Mouse (Mus musculus) neural tube, embryonic 10.5 days (tissue): ENCODE results near the gene Rplp2.
"Not testable (repeated sequence)": the region's sequence is repeated elsewhere in the genome, so short reads cannot be mapped to it uniquely, and the experiment has no call there.

ENCODE experiments used
- DNase-seq: peaks from one replicate; pipeline ENCODE4 v3.0.0-alpha.2; 2017; ENCODE audit warnings: low spot score; ENCODE audit errors: extremely low spot score

Gene Rplp2

DNA sequence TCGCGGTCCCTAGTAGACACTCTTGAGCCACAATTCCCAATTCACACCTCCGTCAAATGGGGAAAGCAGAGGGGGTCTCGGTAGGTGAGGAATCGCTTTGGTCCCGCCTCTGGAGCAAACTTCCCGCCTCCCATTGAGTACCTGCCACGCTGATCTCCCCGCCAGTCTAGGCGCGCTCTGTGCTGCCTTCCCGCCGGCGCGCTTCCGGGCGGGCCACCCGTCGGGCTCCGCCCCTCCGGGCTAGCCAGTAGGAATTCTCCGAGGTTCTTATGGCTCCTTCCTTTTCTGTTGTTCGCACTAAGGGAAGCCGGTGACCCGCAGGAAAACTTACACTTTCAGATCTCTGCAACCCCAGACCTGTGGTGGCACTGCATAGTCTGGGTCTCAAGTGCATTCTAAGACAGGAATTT, 3.3 kb upstream of the Rplp2 start, which contains the start of gene Pidd1:
Pidd1 (minus strand) TSS at position 198 of the 410 bp plus-strand sequence.
- no peak for DNase-seq

GRCm38 (mm10) chr7:141446374-141446773, 796 bp upstream of the Rplp2 start:
- not testable (repeated sequence) for DNase-seq

DNA sequence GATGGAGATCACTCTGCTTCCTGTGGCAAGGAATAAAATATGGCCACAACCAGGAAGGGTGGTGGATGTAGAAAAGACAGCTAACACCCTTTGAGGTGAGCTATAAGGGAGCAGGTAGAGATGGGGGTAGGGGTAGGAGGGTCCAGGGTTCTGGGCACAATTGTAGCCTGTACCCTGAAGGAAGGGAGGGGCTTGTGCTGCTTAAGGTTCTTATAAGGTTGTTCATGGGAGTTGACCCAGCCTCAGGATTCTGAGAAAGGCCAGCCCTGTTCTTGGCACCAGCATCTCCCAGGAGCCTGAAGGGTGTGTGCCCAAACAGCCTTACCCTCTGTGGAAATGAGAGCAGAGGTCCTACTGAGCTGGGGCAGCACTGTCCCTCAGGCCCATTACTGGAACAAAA, 4.8 kb downstream of the Rplp2 start:
- no peak for DNase-seq

- DNase-seq, result no peak
Observed at GRCm38 (mm10) chr7:141453636-141454035, 6.5 kb downstream of the Rplp2 start.

- DNase-seq, result peak; percentile 88
Observed at GRCm38 (mm10) chr7:141454967-141455551, 7.9 kb downstream of the Rplp2 start, which contains the start of gene Pnpla2. Gene Pnpla2, plus strand, starts transcription at chr7:141455198.

- peak; percentile 39 for DNase-seq
Observed at GRCm38 (mm10) chr7:141455610-141456314, 8.6 kb downstream of the Rplp2 start.

DNA sequence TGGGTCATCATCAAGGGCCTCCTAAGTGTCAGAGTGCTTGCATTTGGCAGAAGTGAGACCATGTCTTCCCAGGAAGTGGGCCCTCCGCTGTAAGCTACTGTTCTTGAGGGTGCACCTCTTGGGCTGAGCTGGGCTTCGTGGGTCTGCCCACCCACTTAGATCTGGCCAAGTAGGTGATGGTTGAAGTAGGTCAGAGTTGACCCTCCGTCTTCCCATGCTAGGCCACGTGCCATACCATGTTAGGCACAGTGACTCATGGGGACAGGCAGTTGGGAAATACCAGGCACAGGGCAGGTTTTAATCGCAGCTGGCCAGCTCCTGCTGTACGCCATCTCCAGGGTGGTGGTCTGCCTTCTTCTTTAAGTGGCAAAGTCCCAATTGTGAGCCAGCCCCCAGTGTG, 9.6 kb downstream of the Rplp2 start:
- DNase-seq, result no peak

- DNase-seq, result no peak
Observed at GRCm38 (mm10) chr7:141457236-141457635, 10.1 kb downstream of the Rplp2 start.

- peak; percentile 40 for DNase-seq
Observed at GRCm38 (mm10) chr7:141457986-141458660, 11.0 kb downstream of the Rplp2 start.

- peak; percentile 13 for DNase-seq
Observed at GRCm38 (mm10) chr7:141458661-141459060, 11.5 kb downstream of the Rplp2 start.

- DNase-seq, result no peak
Observed at GRCm38 (mm10) chr7:141459301-141459711, 12.1 kb downstream of the Rplp2 start.

GRCm38 (mm10) chr7:141460001-141460390, 12.8 kb downstream of the Rplp2 start:
- DNase-seq, result no peak

DNA sequence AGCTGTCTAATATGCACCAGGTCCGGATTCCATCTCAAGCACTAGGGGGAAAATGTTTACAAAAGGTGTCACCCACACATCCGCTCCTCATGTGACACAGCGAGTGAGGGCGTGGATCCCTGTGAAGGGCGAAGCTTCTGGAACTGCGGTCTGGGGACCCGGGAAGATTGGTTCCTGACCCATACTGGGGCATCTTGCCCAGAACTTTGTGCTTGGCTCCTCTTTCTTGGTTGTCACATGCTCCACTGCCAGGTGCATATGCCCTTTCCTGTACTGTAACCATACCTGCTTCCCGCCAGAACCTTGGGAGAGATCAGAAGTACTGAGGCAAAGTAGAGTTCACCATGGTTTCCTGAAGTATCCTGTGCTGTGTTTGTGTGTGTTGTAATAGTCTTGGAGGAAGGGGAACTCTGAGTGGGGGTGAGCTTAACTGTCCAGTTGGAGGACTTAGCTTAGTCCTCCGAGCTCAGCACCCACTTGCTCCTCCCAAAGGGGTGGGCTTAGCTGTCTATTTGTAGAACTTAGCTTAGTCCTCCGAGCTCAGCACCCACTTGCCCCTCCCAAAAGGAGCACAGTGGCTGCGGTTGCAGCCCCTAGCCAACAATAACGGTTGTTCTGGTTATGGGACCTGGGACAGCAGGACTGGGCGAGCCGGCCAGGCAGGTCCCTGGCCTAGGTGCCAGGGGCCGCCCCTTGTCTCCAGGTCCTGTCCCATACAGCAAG, 13.4 kb downstream of the Rplp2 start, which contains the start of gene Cracr2b:
Cracr2b (plus strand) TSS at position 704 of the 723 bp plus-strand sequence.
- no peak for DNase-seq

DNA sequence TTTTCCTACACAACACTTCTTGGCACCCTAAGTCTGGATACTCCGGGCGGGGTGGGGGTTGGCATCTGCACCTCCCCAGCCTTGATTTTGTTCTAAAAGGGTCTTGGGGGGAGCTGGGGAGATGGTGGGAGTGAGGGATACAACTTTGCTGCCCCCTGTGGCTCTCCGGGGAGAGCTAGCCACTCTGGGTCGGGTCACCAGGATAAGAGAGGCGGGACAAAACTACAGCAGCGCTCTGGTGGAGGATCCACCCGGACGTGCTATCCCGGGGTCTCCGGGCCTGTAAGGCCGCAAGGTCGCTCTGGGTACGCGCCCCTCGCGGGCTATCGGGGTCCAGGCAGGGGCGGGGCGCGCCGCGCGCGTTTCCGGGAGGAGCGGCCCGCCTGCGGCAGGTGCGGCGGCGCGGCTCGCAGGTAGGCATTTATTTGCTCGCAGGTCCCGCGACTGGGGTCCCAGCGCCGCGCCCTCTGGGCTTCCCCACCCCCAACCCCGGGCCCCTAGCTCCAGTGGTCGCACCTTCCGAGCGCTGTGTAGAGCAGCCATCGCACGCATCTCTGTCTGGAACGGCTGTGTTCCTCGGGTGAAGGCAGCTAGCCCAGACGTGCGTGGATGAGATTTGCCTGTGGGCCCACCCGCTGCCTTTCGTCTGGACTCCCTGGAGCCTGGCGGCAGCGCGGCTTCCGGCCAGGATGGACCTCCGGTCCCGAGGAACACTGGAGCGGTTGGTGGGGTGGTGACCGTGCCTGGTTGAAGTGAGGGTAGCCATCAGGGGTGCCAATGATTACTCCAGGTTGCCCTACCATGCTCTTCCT, 14.6 kb downstream of the Rplp2 start:
- DNase-seq, result no peak

DNA sequence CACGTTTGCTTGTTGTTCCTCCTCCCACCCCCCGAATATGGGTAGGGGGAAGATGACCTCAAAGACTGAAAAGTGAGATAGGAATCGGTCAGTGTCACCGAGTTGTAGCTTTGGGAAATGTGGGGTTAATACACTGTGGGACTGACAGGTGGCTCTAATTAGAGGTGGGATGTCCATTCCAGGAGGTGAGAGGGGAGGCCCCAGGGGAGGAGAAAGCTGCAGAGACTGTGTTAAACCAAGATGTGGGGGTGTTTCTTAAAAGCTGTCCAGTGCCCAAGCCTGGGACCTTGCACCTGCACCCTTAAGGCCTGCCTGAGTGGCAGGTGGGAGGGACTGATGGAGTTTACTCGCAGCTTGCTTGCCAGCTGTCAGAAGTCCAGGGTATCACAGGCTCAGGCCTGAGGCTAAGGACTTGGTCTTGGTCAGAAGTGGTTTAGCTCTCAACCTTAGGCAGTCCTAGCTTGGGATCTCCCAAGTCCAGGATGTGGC, 15.2 kb downstream of the Rplp2 start:
- DNase-seq, result no peak

GRCm38 (mm10) chr7:141463824-141464602, 16.8 kb downstream of the Rplp2 start:
- DNase-seq, result no peak

GRCm38 (mm10) chr7:141464603-141465201, 17.5 kb downstream of the Rplp2 start:
- peak; percentile 27 for DNase-seq

DNA sequence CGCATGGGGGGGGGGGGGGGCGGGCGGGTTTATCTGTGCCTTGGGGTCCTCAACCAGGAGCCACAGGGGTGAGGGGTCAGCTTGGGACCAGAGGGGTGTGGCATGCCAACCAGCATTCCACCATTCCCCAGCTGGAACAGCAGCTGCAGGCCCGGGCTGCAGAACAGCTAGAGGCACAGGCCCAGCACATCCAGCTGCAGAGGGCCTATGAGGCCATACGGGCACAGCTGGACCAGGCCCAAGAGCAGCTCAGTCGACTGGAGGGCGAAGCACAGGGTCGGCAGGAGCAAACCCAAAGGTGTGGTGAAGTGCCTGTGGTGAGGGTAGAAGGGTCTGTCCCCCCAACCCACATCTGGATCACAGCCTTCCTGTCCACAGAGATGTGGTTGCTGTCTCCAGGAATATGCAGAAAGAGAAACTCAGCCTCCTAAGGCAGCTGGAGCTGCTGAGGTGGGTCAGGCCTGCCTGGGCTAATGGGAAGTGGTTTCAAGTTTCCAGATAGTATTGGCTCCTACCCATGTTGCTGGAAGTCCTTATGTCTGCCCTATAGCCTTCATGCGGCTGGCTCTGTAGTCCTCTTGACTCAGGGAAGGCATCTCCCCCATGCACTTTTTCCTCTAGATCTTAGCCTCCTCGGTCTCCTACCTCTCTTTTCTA, 18.3 kb downstream of the Rplp2 start:
- DNase-seq, result no peak

DNA sequence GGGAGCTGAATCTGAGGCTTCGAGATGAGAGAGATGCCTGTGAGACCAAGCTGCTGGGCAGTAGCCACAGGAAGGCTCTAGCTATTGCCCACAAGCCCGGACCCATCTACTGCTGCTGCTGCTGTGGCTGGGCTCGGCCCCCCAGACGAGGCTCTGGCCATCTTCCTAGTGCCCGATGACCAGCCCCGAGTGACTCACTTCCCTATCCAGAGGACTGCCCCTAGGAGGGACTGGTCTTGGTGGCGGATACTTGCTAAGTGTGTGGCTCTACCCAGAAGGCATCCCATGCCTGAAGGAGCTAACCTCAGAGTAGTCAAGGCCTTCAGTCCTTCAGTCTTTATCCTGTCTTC, 18.9 kb downstream of the Rplp2 start:
- DNase-seq, result no peak
